ENCODE assay signal across 13 mouse cellular contexts in the genomic region with DNA sequence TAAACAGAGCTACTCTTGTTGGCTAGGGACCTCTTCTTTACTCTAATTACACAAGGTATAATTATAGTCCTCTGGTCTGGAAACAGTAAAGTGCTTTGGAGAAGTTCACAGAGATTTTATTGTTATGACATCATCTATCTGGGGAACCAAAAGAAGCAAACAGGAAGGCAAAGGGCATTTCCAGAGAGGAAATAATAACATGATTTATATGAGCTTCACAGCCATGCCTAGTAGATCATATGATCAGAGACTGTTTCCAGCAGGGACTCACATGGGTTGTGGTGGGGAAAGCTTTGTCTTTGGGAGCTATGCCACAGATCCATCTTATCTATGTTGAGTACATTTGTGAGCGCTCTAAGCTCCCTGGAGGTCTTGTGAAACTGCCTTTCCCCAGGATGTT.
DNase-seq lines count a peak whose midpoint lies in the region; ATAC-seq and TF ChIP-seq lines count a peak whose summit lies in the region.
"Had no signal": no experiment of that assay in that cellular context is flagged by ENCODE, and none has a peak within 500 bp of the region (broad histone marks: within the 10 kb centered on the region; RNA-seq: fewer than 3 reads in every experiment).

No protein-coding gene starts in this region.

- H3K4me2 ChIP-seq in lung, embryonic 14.5 days, result no peak overlapping the region
- H3K4me2 ChIP-seq in stomach, embryonic 15.5 days, result no peak overlapping the region

- H3K27me3 ChIP-seq in lung, embryonic 14.5 days (ENCODE audit: insufficient read depth, low read length), result no peaks in the 10 kb centered on the region
- H3K27me3 ChIP-seq in stomach, embryonic 15.5 days (replicated peaks), result no peaks in the 10 kb centered on the region

- WGBS in lung, embryonic 14.5 days, result 68% methylated on average over 1 of the region's 1 CpGs
- WGBS in stomach, embryonic 15.5 days, result 69% methylated on average over 1 of the region's 1 CpGs

- DNase-seq in lung, embryonic 14.5 days, result peak; percentile 43
- no peak for DNase-seq in lung, postnatal 4 days
- peak; percentile 22 for DNase-seq in kidney, adult 11 months
- DNase-seq in kidney, postnatal 25 days, result peak; percentile 8 to 44
- no peak for DNase-seq in embryo, embryonic 11 days
- DNase-seq: adrenal gland, postnatal 25 days; cerebellum, postnatal 25 days; right cerebral cortex, postnatal 14 days; thymus, postnatal 25 days had no signal

- H3K4me3 ChIP-seq in lung, embryonic 14.5 days (ENCODE audit: low read depth, low read length), result no peak overlapping the region
- no peak overlapping the region for H3K4me3 ChIP-seq in stomach, embryonic 15.5 days (replicated peaks)
- H3K4me3 ChIP-seq: heart, adult 2 months had no signal

- peak; percentile 55; the same call in 1 of the 2 replicates for ATAC-seq in lung, embryonic 14.5 days (ENCODE audit: insufficient read depth)
- peak; percentile 35; the same call in 1 of the 2 replicates for ATAC-seq in stomach, embryonic 15.5 days (ENCODE audit: insufficient read depth, low FRiP score, low read depth)
- no peak for ATAC-seq in granulocyte monocyte progenitor cell, adult 5-6 weeks (replicated peaks; ENCODE audit: poor library complexity, severe bottlenecking)

- H3K9me3 ChIP-seq in lung, embryonic 14.5 days (ENCODE audit: low read depth, low read length), result no peaks in the 10 kb centered on the region
- H3K9me3 ChIP-seq in stomach, embryonic 15.5 days, result no peaks in the 10 kb centered on the region

- H3K36me3 ChIP-seq in lung, embryonic 14.5 days (ENCODE audit: insufficient read depth), result no peaks in the 10 kb centered on the region
- H3K36me3 ChIP-seq in stomach, embryonic 15.5 days, result no peaks in the 10 kb centered on the region

- no peak overlapping the region for H3K27ac ChIP-seq in lung, embryonic 14.5 days (ENCODE audit: low read depth)
- no peak overlapping the region for H3K27ac ChIP-seq in stomach, embryonic 15.5 days
- H3K27ac ChIP-seq: heart, adult 2 months; liver, embryonic 14.5 days had no signal

- H3K9ac ChIP-seq in lung, embryonic 14.5 days, result no peak overlapping the region
- no peak overlapping the region for H3K9ac ChIP-seq in stomach, embryonic 15.5 days
- H3K9ac ChIP-seq: liver, embryonic 14.5 days had no signal

- H3K4me1 ChIP-seq in lung, embryonic 14.5 days (ENCODE audit: insufficient read depth), result 0 out of 2 replicates have a peak, but pooled peaks cover 3% of the 10 kb centered on the region
- no peaks in the 10 kb centered on the region for H3K4me1 ChIP-seq in stomach, embryonic 15.5 days

- TF ChIP-seq CTCF in lung, embryonic 14.5 days (IDR thresholded peaks at IDR 0.05; ENCODE audit: low read depth), result no peak

Comparison
In these comparisons a context has a peak if more than half of its experiments do, and no peak if none do; other contexts are left out.
1. DNase-seq: peak in lung, embryonic 14.5 days (single experiment), kidney, adult 11 months (single experiment) and kidney, postnatal 25 days (2 of 2); none in lung, postnatal 4 days (0 of 2) and embryo, embryonic 11 days (single experiment).